Mouse (Mus musculus) macrophage (primary cell): ENCODE data around the gene Coro2b. TPM values are rescaled to one million over a fixed set of nuclear protein-coding genes. Genes with fewer than 3 reads are reported as not detected.

Source experiments
- H3K27ac ChIP-seq: fragments of 350-480 bp; formaldehyde crosslinking; 2 replicates; pipeline ENCODE4 v1.9.0; 2021
- H3K36me3 ChIP-seq: fragments of 350-480 bp; formaldehyde crosslinking; 2 replicates; pipeline ENCODE4 v1.9.0; 2021; ENCODE audit errors: inconsistent target
- H3K4me3 ChIP-seq: fragments of 350-480 bp; formaldehyde crosslinking; 2 replicates; pipeline ENCODE4 v1.9.0; 2021; ENCODE audit errors: inconsistent target
- H3K79me2 ChIP-seq: fragments of 350-480 bp; formaldehyde crosslinking; 2 replicates; pipeline ENCODE4 v1.9.0; 2021; ENCODE audit errors: inconsistent target
- WGBS: methylation state at CpG from one replicate; pipeline ENCODE4 v1.1.7; 2026; ENCODE audit warnings: inconsistent platforms; ENCODE audit not compliant: missing documents; 5-methylcytosine and 5-hydroxymethylcytosine counted together
- polyA plus RNA-seq: library from polyadenylated mRNA; stranded (reverse); fragments of 250-400 nt; gene quantifications from 3 replicates; pipeline ENCODE4 v1.2.4, GENCODE M21; 2018; ENCODE audit warnings: inconsistent platforms

Gene Coro2b
- polyA plus RNA-seq, 1 experiment from 2014 or later = 5.9 TPM

DNA sequence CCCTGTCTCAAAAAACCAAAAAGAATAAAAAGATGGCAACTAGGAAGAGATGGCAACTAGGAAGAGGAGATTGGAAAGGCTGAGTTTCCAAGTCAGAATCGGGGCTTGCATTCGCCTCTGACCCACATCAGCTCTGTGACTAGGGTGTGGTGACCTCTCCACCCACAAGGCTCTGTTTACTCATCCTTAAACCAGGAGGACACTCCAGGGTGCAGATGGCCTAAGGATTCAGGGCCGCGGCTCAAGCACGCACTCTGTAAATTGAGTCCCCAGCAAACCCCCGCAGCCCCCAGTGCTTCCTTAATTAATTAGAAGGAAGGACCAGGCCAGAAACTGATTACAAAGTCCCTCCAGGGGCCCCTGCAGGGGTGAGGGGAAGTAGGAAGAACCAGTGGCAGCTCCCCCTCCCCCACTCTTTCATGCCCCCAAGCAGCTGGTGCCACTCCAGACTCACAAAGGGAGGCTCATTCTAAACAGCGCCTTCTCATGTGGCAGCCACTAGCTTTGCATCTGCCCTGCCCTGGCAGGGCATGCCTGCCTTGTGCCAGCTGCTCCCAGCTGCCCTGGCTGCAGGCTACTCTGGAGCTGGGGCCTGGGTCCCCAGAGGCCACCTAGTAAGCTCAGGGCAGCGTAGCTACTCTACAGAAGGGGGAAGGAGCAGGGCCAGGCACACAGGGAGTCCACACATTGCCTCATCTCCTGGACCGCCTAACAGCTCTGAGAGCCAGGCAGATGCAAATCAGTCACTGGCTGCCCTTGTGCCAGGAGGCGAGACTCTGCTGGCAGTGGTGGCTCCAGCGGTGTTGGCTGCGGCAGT lies 5.2 kb downstream of the Coro2b start:
- no peaks in the 10 kb centered on the region for H3K79me2 ChIP-seq
- no peak overlapping the region for H3K27ac ChIP-seq
- 43% methylated on average over 12 of the region's 12 CpGs for WGBS
- no peaks in the 10 kb centered on the region for H3K36me3 ChIP-seq
- no peak overlapping the region for H3K4me3 ChIP-seq

DNA sequence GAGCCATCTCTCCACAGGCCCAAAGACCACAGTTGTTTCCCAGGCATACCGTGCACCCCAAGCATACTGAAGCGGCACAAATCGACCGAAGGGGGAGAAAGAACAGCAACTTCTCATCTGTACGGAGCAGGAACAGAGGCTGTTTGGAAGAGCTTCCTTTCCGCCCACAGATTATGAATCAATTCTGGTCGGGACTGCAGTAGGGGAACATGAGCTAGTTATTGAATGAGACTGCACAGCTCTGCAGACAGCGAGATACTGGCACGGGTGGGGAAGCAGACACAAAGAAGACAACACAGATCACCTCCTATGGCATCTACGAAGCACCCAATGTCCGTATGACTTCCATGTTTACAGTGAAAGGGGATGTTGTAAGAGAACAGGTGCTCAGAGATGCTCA lies 8.3 kb downstream of the Coro2b start:
- no peak overlapping the region for H3K4me3 ChIP-seq
- WGBS = 89% methylated on average over 11 of the region's 11 CpGs
- H3K79me2 ChIP-seq = no peaks in the 10 kb centered on the region
- no peak overlapping the region for H3K27ac ChIP-seq
- no peaks in the 10 kb centered on the region for H3K36me3 ChIP-seq

DNA sequence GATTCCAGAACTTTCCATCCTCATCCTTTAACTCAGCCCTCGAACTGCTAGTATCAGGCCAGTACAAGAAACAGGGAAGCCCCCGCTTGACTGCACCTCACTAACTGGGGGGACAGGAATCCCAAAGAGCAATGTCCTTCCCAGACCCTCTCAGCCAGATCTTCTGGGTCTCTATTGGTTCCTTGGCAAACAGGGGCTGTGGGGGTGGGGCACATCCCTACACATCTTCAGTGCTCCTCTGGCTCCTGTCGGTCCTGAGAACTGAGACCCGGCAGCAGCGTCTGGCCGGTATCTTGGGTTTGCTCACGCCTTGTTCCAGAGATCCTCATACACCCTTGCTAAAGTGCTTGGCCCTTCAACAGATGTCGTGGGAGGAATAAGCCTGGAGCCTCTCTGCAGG lies 10.0 kb downstream of the Coro2b start:
- 98% methylated on average over 8 of the region's 8 CpGs for whole genome bisulfite sequencing

DNA sequence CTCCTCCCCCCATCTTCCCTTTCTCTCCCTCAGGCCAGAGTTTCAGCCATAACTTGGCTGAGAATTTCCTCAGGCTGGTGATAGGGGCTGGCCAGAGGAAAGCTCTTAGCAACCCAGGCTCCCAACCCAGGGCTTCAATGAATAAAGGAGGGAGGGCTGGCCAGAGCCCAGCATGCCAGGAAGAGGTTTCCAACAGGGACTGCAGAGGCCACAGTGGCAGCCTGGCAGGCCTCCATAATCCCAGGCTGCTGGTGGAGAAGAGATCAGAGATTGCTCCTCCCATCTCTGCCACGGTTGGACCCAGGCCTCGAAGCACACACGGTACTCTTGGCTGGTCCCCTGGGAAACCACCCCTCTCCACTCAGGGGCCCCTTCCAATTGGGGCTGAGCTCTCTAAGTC lies 10.4 kb downstream of the Coro2b start:
- Histone ChIP-seq H3K36me3 (no peaks in the 10 kb centered on the region), H3K79me2 (no peaks in the 10 kb centered on the region), H3K27ac (no peak overlapping the region), H3K4me3 (no peak overlapping the region)
- WGBS = 97% methylated on average over 3 of the region's 3 CpGs

More for the DNA sequence above, 10.0 kb downstream of the Coro2b start:
- Histone ChIP-seq H3K79me2 (no peaks in the 10 kb centered on the region), H3K4me3 (no peak overlapping the region), H3K27ac (no peak overlapping the region), H3K36me3 (no peaks in the 10 kb centered on the region)

DNA sequence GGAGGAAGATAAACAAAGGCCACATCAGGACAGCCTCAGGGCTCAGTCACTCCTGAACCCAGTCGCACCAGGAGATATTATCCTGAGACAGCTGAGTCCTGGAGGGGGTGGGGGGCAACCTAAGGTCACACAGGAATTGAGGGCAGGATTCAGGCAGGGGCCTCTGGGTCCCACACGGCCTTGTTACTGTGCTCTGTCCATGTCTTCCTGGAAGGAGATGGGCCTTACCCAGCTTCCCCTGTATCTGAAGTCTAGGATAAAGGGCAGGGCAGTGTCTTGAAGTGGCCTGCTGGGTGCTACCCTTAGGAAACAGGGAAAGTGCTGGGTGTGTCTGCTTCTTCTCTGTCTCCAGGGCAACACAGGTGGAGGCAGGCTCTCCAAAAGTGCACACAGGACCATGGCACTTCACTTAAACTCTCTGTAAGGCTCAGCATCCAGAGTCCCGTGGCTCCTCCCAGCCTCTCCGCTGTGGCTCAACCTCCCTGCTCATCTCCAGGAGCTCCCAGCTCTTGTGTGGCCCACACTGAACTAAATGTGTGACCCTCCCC lies 12.0 kb downstream of the Coro2b start:
- H3K36me3 ChIP-seq = no peaks in the 10 kb centered on the region
- H3K79me2 ChIP-seq = no peaks in the 10 kb centered on the region
- H3K27ac ChIP-seq = no peak overlapping the region
- H3K4me3 ChIP-seq = no peak overlapping the region
- 84% methylated on average over 4 of the region's 4 CpGs for WGBS

DNA sequence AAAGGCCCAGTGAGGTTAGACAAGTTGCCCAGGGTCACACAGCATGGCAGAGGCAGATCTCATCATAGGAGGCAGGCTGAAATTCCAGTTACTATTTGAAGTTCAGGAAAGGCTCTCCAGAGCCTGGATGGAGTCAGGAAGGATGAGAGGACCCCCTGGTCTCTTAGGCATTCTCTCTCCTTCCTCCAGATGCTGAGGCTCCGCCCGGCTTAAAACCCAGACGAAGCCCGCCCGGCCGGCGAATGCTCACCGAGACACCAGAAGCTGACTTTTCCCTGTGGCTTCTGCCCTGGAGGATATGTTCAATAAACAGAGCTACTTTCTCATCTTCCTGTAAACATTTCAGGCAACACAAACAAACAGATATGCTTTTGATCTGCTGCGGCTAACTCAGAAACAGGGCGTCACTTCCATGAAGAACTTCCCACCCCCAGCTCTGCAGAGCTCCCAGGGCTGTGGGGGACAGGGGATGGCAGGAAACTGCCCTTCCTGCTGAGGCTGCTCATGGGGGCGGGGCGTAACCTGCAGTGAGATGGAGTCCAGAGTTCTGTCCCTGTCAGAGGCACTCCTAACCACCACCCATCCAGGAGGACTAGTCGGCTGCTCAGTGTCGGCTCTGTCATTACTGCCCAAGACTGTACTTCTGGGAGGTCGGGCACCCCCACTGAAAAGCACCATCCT lies 13.9 kb downstream of the Coro2b start:
- Histone ChIP-seq H3K36me3 (no peaks in the 10 kb centered on the region), H3K79me2 (no peaks in the 10 kb centered on the region), H3K4me3 (no peak overlapping the region), H3K27ac (no peak overlapping the region)
- WGBS = 61% methylated on average over 15 of the region's 15 CpGs

DNA sequence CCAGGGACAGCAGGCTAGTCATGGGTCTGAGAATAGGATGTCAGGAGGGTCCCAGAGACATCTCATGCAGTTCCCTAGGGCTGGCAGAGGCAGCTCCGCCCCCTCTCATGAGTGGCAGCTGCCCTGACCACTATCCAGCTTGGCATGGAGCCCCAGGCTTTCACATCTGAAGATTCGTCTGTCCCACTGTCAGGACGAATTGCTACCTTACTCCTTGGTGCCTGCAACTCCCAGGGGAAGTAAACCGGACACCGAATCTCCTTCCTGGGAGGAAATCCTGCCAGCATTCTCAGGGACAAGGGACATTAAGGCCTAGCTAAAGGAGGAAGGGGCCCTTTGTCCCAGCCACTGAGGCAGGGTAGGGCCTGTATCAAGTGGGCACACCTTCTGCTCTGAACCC lies 14.6 kb downstream of the Coro2b start:
- WGBS = 71% methylated on average over 5 of the region's 5 CpGs
- Histone ChIP-seq H3K36me3 (no peaks in the 10 kb centered on the region), H3K79me2 (no peaks in the 10 kb centered on the region), H3K27ac (no peak overlapping the region), H3K4me3 (no peak overlapping the region)

DNA sequence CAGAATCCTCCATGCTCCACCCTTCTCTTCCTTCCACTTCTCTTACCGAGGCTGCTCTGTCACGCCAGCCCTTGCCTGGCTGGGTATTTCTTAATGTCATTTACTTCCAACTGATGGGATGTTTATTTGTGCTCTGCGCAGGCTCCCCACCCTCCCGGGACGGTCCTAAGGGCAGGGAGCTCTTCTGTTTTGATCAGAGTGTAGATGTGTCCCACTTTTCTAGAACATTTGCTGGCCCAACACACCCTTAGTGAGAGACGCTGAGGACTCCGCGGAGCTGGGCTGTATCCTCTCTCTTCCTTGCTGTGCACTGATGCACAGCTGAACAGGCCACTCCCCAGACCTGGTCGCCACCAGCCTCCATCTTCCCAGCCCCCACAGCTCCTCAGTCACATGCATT lies 15.3 kb downstream of the Coro2b start:
- H3K36me3 ChIP-seq = no peaks in the 10 kb centered on the region
- 63% methylated on average over 9 of the region's 9 CpGs for WGBS
- no peaks in the 10 kb centered on the region for H3K79me2 ChIP-seq
- H3K4me3 ChIP-seq = no peak overlapping the region
- H3K27ac ChIP-seq = no peak overlapping the region

DNA sequence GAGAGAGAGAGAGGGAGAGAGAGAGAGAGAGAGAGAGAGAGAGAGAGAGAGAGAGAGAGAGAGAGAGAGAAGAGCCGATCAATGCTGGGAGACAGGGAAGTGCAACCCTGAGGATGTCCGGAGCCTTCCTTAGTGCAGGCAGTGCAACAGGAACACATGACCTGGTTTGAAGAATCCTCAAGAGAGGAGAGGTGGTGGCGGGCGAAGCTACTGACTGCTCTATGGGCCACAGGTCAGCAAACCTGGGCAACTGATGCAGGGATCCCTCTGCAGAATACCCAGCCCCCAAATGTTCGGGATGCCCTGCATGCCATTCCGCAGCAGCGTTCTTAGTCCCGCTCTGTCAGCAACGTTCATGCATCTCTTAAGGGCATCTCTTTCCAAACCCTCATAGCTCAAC lies 15.9 kb downstream of the Coro2b start:
- H3K4me3 ChIP-seq = no peak overlapping the region
- WGBS = 81% methylated on average over 9 of the region's 9 CpGs
- H3K27ac ChIP-seq = no peak overlapping the region
- no peaks in the 10 kb centered on the region for H3K79me2 ChIP-seq
- no peaks in the 10 kb centered on the region for H3K36me3 ChIP-seq

DNA sequence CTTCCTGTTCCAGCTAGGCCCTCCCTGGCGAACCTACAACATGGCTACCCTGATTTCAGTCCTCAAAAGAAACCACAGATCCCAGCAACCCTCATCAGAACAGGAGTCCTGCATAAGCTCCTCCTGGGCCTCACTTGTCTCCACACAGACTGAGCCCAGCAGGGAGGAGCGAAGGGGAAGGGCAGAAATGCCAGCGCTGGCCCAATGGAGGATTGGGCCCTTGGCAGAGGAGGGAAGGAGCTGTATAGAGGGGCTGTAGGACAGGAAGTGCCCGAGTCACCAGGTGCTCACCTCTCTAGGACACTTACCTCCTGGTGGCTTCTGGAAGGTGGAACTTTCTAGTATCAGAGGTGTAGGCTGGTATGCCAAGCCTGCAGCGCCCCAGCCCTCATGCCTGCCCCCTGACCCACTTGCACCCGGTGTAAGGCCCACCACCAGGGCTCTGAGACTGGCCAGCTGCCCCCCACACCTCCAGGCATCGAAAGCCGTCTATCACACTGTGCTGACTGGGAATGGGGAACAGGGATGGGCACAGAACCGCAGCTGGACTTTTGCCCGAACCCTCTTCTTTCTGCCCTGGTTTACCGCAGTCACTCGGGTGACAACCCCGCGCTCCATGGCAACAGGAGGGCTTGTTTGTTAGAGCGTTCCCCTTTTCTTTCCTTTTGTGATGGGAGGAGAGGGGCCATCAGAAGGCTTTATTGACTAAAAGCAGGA lies 16.9 kb downstream of the Coro2b start:
- 66% methylated on average over 15 of the region's 15 CpGs for WGBS
- Histone ChIP-seq H3K36me3 (no peaks in the 10 kb centered on the region), H3K27ac (no peak overlapping the region), H3K4me3 (no peak overlapping the region), H3K79me2 (no peaks in the 10 kb centered on the region)

DNA sequence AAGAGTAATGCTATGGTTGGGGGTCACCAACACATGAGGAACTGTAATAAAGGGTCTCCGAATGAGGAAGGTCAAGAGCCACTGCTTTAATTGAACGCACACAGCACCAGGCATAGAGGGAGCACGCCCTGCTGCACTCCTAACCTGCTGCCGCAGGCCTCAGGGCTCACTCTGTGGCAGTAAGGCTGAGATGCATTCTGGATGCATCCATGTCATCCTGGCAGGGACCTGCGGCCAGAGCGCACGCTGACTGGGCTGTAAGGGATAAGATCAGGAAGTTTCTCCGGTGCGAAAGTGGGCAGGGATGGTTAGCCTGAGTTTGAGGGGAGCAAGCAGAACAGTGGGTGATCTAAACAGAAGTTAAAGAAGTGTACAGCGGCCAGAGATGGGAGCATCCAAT lies 17.5 kb downstream of the Coro2b start:
- Histone ChIP-seq H3K4me3 (no peak overlapping the region), H3K79me2 (no peaks in the 10 kb centered on the region), H3K36me3 (no peaks in the 10 kb centered on the region), H3K27ac (no peak overlapping the region)
- 91% methylated on average over 10 of the region's 10 CpGs for WGBS

DNA sequence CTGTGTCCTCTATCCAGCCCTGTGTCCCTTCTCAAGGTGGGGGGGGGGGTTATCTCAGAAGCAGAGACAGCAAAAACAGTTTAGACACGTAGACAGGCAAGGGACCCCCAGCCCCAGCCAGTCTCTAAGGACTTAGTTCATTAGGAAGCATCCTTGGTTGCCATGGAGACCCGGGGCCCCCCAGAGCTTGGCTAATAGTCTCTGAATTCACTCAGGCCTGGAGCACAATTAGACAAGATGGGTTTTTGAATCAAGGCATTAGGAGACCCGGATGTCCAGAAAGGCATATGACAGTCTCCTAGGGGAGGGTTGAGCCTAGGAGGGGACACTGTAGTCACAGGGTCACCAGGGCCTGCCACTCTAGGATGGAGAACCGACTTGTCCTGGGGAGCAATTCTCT lies 18.3 kb downstream of the Coro2b start:
- Histone ChIP-seq H3K36me3 (no peaks in the 10 kb centered on the region), H3K4me3 (no peak overlapping the region), H3K79me2 (no peaks in the 10 kb centered on the region), H3K27ac (no peak overlapping the region)
- WGBS = 82% methylated on average over 4 of the region's 4 CpGs

DNA sequence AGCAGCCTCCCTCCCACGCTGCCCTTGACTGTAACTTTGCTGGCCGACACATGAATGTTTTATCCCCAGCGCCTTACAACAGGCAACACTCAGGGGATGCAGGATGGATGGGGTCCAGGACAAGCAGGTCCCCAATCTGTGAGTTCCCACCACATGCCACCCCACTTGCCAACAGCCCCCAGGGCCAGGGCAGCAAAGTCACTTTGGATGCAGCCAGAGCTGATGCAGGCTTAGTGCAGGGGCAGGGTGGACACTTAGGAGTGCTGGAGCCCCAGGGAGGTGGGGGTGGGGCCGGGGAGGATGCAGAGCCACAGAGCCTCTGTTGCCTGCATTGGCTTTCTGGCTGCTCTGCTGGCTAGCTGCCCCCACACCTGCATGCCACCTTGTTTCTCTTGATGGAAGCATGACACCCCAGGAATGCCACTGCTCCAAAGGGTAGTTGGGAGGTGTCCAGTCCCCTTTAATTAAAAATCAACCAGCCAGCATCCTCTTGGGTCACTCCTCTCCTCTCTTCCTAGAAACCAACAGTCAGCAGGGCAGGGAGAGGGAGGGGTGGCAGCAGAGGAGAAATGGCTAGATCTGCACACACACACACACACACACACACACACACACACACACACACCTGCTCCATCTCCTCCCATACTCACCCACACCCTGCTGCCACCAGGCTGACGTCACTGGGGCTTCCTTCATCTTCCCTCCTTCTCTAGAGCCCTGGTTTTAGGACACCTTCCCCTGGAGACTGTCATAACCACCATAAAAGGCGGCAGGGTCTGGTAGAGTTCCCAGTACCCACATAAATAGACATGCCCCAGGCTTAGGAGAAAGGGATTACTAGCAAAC lies 19.5 kb downstream of the Coro2b start:
- no peak overlapping the region for H3K4me3 ChIP-seq
- WGBS = 90% methylated on average over 6 of the region's 6 CpGs
- H3K79me2 ChIP-seq = no peaks in the 10 kb centered on the region
- no peaks in the 10 kb centered on the region for H3K36me3 ChIP-seq
- no peak overlapping the region for H3K27ac ChIP-seq

DNA sequence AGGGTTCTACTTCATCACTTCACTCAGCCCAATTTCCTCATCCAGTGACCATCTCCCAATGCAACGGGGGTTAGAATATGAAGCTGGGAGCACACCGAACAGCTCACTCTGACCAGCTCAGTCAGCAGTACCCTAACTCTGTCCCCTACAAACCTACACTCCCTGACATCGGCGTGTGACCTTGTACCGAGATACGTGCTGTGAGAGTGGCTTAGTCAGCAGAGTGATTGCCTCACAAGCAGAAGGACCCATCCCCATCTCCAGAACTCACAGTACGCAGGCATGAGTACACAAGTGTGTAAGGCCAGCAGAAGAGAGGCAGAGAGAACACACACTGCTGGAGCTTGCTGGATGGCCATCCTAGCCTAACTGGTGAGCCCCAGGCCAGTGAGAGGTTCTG lies 21.7 kb downstream of the Coro2b start:
- no peaks in the 10 kb centered on the region for H3K36me3 ChIP-seq
- 91% methylated on average over 6 of the region's 7 CpGs for WGBS
- H3K27ac ChIP-seq = no peak overlapping the region
- H3K79me2 ChIP-seq = no peaks in the 10 kb centered on the region
- H3K4me3 ChIP-seq = no peak overlapping the region
